Mouse (Mus musculus) hindbrain, embryonic 13.5 days (tissue): ENCODE data around the gene Jmjd1c. TPM values are rescaled to one million over a fixed set of nuclear protein-coding genes. Genes with fewer than 3 reads are reported as not detected.
A peak's percentile ranks its signal among the peaks of the same experiment; 100 is the strongest.

Source experiments
- ATAC-seq: fragments of 200-750 bp; cut with Nextera tagmentation; 2 replicates; pipeline ENCODE4 v1.8.0; 2017; ENCODE audit warnings: moderate TSS enrichment; ENCODE audit not compliant: low FRiP score
- H3K27ac ChIP-seq: fragments of 300-500 bp; sonication (generic); 2 replicates; pipeline ENCODE4 v1.5.1; 2015; ENCODE audit warnings: inconsistent platforms, mild to moderate bottlenecking, moderate library complexity
- H3K27me3 ChIP-seq: fragments of 300-500 bp; sonication (generic); 2 replicates; pipeline ENCODE4 v1.6.1; 2015; ENCODE audit warnings: mild to moderate bottlenecking, inconsistent platforms
- H3K36me3 ChIP-seq: fragments of 300-500 bp; sonication (generic); 2 replicates; pipeline ENCODE4 v1.6.1; 2015; ENCODE audit warnings: mild to moderate bottlenecking, inconsistent platforms
- H3K4me1 ChIP-seq: fragments of 300-500 bp; sonication (generic); replicated peaks from 2 replicates; pipeline ENCODE4 v1.6.1; 2015; ENCODE audit warnings: inconsistent platforms
- H3K4me2 ChIP-seq: fragments of 300-500 bp; sonication (generic); 2 replicates; pipeline ENCODE4 v1.6.1; 2015; ENCODE audit warnings: inconsistent platforms, mild to moderate bottlenecking, moderate library complexity
- H3K4me3 ChIP-seq: fragments of 300-500 bp; sonication (generic); 2 replicates; pipeline ENCODE4 v1.5.1; 2015; ENCODE audit warnings: mild to moderate bottlenecking, inconsistent platforms
- H3K9ac ChIP-seq: fragments of 300-500 bp; sonication (generic); 2 replicates; pipeline ENCODE4 v1.6.1; 2015; ENCODE audit warnings: mild to moderate bottlenecking, inconsistent platforms
- H3K9me3 ChIP-seq: fragments of 300-500 bp; sonication (generic); 2 replicates; pipeline ENCODE4 v1.6.1; 2016; ENCODE audit warnings: inconsistent platforms
- WGBS: fragments of 180-500 bp; shearing (Covaris S2); methylation state at CpG from one replicate; pipeline ENCODE4 v1.1.7; 2015; 5-methylcytosine and 5-hydroxymethylcytosine counted together
- polyA plus RNA-seq: library from polyadenylated mRNA; unstranded; fragments of >200 nt; fragmentation: Nextera tagmentation; extraction: Ambion mirVana; gene quantifications from 2 replicates; pipeline ENCODE4 v1.2.1, GENCODE M21; 2015

The Jmjd1c gene
- polyA plus RNA-seq, 1 experiment from 2014 or later, result 50.3 TPM

DNA sequence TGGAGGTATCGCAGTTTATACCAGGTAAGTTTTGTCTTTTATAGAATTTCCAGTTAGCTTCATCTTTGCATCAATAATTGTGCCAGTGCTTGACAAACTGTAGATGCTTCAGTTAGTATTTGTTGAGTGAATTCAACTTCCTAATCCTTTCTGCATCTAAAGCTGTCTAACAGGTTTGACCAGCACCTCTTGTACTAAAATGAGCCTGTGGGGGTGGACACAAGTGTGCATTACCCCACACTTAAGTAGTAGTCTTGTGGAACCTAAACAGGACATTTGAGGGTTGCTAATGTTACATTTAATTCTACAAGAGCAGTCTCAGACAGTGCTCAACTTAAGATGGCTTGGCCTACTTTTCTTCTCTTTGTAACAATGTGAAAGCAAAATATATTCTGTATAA, 78.1 kb downstream of the Jmjd1c start:
- Histone ChIP-seq H3K36me3 (no peaks in the 10 kb centered on the region), H3K4me1 (no peaks in the 10 kb centered on the region), H3K27me3 (no peaks in the 10 kb centered on the region), H3K9me3 (no peaks in the 10 kb centered on the region), H3K27ac (no peak overlapping the region), H3K4me2 (no peak overlapping the region), H3K9ac (no peak overlapping the region), H3K4me3 (no peak overlapping the region)
- WGBS, result 93% methylated on average over 1 of the region's 1 CpGs
- ATAC-seq, result no peak

GRCm38 (mm10) chr10:67176031-67176430, 80.1 kb downstream of the Jmjd1c start:
- Histone ChIP-seq H3K27me3 (no peaks in the 10 kb centered on the region), H3K9ac (no peak overlapping the region), H3K4me1 (no peaks in the 10 kb centered on the region; the same call in 1 of the 2 replicates), H3K9me3 (no peaks in the 10 kb centered on the region), H3K4me3 (no peak overlapping the region), H3K27ac (no peak overlapping the region), H3K36me3 (no peaks in the 10 kb centered on the region), H3K4me2 (no peak overlapping the region)
- no peak for ATAC-seq
- 85% methylated on average over 7 of the region's 7 CpGs for WGBS

DNA sequence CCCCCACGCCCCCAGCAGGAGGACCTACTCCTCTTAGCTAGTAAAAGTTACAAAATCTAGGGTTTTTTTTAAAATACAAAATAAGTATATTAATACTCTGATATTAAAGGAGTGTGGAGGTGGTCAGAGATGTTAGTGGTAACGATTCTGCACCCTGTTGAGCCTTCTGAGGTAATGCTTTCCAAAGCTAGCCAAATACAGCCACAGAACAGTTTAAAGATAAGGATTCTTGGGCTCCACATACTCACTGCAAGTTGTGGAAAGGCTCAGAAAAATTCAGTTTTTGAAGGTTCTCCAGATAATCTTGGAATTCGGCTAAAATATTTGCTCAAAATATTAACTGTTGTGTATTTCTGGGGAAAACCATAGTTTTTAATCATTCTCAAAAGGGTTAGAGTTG, 81.0 kb downstream of the Jmjd1c start:
- no peak for ATAC-seq
- Histone ChIP-seq H3K9me3 (no peaks in the 10 kb centered on the region), H3K27ac (no peak overlapping the region), H3K36me3 (no peaks in the 10 kb centered on the region), H3K27me3 (no peaks in the 10 kb centered on the region), H3K4me3 (no peak overlapping the region), H3K9ac (no peak overlapping the region), H3K4me2 (no peak overlapping the region), H3K4me1 (no peaks in the 10 kb centered on the region; the same call in 1 of the 2 replicates)
- 84% methylated on average over 3 of the region's 3 CpGs for WGBS

DNA sequence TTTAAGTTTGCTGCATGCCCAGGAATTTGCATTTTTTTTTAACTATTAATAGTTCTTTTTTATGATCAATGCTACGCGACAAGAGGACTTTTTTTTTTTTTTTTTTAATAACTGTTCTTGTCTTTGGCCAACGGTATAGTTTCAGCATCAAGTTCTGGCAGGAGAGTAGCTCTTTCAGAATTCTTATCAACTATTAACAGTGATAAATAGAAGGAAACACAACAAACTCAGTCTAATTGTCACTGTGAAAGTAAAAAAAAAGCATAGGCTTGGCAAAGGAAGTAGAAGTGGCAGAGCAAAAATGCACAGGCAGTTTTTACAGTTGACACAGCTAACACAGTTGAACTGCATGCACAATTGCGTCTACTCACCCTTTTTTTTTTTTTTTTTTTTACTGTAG, 81.5 kb downstream of the Jmjd1c start:
- ATAC-seq, result no peak
- no peaks in the 10 kb centered on the region for H3K9me3 ChIP-seq
- 91% methylated on average over 4 of the region's 4 CpGs for WGBS
- no peaks in the 10 kb centered on the region; the same call in 1 of the 2 replicates for H3K4me1 ChIP-seq
- no peak overlapping the region for H3K9ac ChIP-seq
- no peak overlapping the region for H3K4me2 ChIP-seq
- no peaks in the 10 kb centered on the region for H3K36me3 ChIP-seq
- H3K27ac ChIP-seq, result no peak overlapping the region
- H3K4me3 ChIP-seq, result no peak overlapping the region
- no peaks in the 10 kb centered on the region for H3K27me3 ChIP-seq

- no peaks in the 10 kb centered on the region for H3K9me3 ChIP-seq
- no peak overlapping the region for H3K4me3 ChIP-seq
- H3K36me3 ChIP-seq, result no peaks in the 10 kb centered on the region
- no peaks in the 10 kb centered on the region for H3K27me3 ChIP-seq
- peaks cover 12% of the 10 kb centered on the region for H3K4me1 ChIP-seq
- H3K9ac ChIP-seq, result no peak overlapping the region
- no peak overlapping the region for H3K4me2 ChIP-seq
- WGBS, result 95% methylated on average over 8 of the region's 8 CpGs
- ATAC-seq, result no peak
- H3K27ac ChIP-seq, result no peak overlapping the region
Measured at GRCm38 (mm10) chr10:67180021-67180420, 84.1 kb downstream of the Jmjd1c start.

GRCm38 (mm10) chr10:67180799-67181198, 84.9 kb downstream of the Jmjd1c start:
- Histone ChIP-seq H3K36me3 (no peaks in the 10 kb centered on the region), H3K4me2 (no peak overlapping the region), H3K27ac (no peak overlapping the region), H3K9me3 (no peaks in the 10 kb centered on the region), H3K4me3 (no peak overlapping the region), H3K27me3 (no peaks in the 10 kb centered on the region), H3K9ac (no peak overlapping the region), H3K4me1 (peaks cover 15% of the 10 kb centered on the region)
- WGBS, result 77% methylated on average over 5 of the region's 5 CpGs
- no peak for ATAC-seq

DNA sequence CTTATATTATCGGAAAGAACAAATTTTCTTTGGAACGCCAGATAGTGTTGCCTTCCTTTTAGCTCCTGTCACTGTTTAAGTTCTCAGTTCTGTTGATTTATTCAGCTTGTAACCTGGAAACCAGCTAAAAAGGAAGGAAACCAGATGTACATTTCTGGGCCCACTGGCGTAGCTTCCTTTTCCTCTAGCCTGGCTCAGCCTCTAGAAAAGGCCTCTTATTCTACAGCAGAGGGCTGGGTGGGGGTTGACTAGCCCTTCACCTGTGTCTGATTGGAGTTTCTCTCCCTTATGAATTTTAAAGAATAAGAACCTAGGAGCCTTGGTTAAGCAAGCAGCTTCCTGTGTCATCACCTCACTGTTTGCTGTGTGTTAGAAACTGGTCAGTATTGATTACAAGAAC, 86.7 kb downstream of the Jmjd1c start:
- no peak overlapping the region for H3K27ac ChIP-seq
- no peaks in the 10 kb centered on the region for H3K27me3 ChIP-seq
- H3K9me3 ChIP-seq, result no peaks in the 10 kb centered on the region
- H3K36me3 ChIP-seq, result no peaks in the 10 kb centered on the region
- no peak for ATAC-seq
- no peak overlapping the region for H3K9ac ChIP-seq
- 68% methylated on average over 3 of the region's 3 CpGs for WGBS
- no peak overlapping the region for H3K4me2 ChIP-seq
- H3K4me1 ChIP-seq, result peaks cover 24% of the 10 kb centered on the region
- H3K4me3 ChIP-seq, result no peak overlapping the region

- H3K4me1 ChIP-seq, result peaks cover 28% of the 10 kb centered on the region
- no peaks in the 10 kb centered on the region for H3K36me3 ChIP-seq
- no peak overlapping the region for H3K9ac ChIP-seq
- H3K27ac ChIP-seq, result no peak overlapping the region
- H3K9me3 ChIP-seq, result no peaks in the 10 kb centered on the region
- no peak overlapping the region for H3K4me3 ChIP-seq
- 84% methylated on average over 1 of the region's 1 CpGs for WGBS
- no peak overlapping the region for H3K4me2 ChIP-seq
- no peak for ATAC-seq
- H3K27me3 ChIP-seq, result no peaks in the 10 kb centered on the region
Measured at GRCm38 (mm10) chr10:67183086-67183485, 87.2 kb downstream of the Jmjd1c start.

GRCm38 (mm10) chr10:67184441-67185070, 88.6 kb downstream of the Jmjd1c start:
- Histone ChIP-seq H3K9me3 (no peaks in the 10 kb centered on the region), H3K36me3 (no peaks in the 10 kb centered on the region), H3K27ac (0 out of 2 replicates have a peak overlapping the region, but pooled peaks have one; percentile 8), H3K4me2 (no peak overlapping the region), H3K4me3 (no peak overlapping the region), H3K27me3 (no peaks in the 10 kb centered on the region), H3K4me1 (peaks cover 34% of the 10 kb centered on the region), H3K9ac (no peak overlapping the region)
- WGBS, result 43% methylated on average over 3 of the region's 3 CpGs
- ATAC-seq, result no peak

GRCm38 (mm10) chr10:67185491-67186081, 89.7 kb downstream of the Jmjd1c start:
- WGBS, result under 1% methylated on average over 23 of the region's 23 CpGs
- Histone ChIP-seq H3K36me3 (peaks cover 2% of the 10 kb centered on the region; the same call in 1 of the 2 replicates), H3K9me3 (no peaks in the 10 kb centered on the region), H3K27me3 (no peaks in the 10 kb centered on the region), H3K9ac (peak overlapping the region; percentile 82), H3K27ac (peak overlapping the region; percentile 95), H3K4me1 (peaks cover 34% of the 10 kb centered on the region), H3K4me2 (peak overlapping the region; percentile 65), H3K4me3 (peak overlapping the region; percentile 48)
- peak; percentile 90 for ATAC-seq

GRCm38 (mm10) chr10:67186489-67186888, 90.6 kb downstream of the Jmjd1c start:
- peak overlapping the region; percentile 48 for H3K4me3 ChIP-seq
- H3K9ac ChIP-seq, result peak overlapping the region; percentile 65
- peak overlapping the region; percentile 95 for H3K27ac ChIP-seq
- H3K4me2 ChIP-seq, result peak overlapping the region; percentile 65
- ATAC-seq, result no peak
- H3K36me3 ChIP-seq, result peaks cover 2% of the 10 kb centered on the region; the same call in 1 of the 2 replicates
- H3K27me3 ChIP-seq, result no peaks in the 10 kb centered on the region
- H3K9me3 ChIP-seq, result no peaks in the 10 kb centered on the region
- H3K4me1 ChIP-seq, result peaks cover 34% of the 10 kb centered on the region

DNA sequence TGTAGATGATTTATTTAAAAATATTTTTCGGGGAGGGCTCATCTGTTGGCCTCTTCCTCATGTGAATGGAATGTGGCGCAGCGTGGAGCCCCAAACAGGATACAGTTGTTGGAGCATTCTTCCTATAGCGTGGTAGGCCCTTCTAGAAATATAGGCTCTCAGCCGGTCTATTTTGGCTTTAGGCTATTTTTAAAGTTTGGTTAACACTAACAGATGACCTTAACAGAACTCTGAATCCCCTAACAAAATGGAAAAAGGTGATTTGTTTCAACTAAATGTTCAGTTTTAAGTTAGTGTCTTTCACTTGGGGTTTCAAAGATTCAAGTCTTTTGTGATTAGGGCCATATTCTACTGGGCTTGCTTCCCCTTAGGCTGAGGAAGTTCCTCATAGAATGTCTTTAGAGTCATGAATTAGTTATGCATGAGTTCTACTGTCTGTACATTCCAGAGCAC, 91.1 kb downstream of the Jmjd1c start:
- Histone ChIP-seq H3K4me2 (peak overlapping the region; percentile 65), H3K4me3 (peak overlapping the region; percentile 48), H3K27me3 (no peaks in the 10 kb centered on the region), H3K9ac (peak overlapping the region; percentile 61; the same call in 1 of the 2 replicates), H3K9me3 (no peaks in the 10 kb centered on the region), H3K27ac (peak overlapping the region; percentile 64), H3K36me3 (peaks cover 2% of the 10 kb centered on the region; the same call in 1 of the 2 replicates), H3K4me1 (peaks cover 34% of the 10 kb centered on the region)
- ATAC-seq, result no peak
- 12% methylated on average over 5 of the region's 5 CpGs for WGBS

DNA sequence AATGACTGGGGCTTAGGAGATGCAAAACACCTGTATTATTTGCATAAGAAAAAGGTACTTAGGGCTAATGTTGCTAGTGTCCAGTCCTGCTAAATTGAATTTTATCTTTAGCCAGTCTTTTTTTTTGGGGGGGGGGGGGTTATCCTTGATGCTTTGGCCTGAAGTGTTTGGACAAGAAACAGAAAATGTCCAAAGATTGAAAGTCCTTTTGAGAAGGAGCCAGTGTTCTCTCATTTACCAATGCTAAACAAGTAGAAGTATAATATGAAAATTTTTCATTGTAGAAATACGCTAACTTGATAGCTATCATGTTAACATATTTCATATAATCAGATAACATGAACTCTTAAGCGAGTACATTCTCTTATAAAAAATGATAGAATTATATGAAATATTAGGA, 92.0 kb downstream of the Jmjd1c start:
- Histone ChIP-seq H3K4me3 (peak overlapping the region; percentile 11), H3K36me3 (peaks cover 6% of the 10 kb centered on the region), H3K27me3 (no peaks in the 10 kb centered on the region), H3K27ac (no peak overlapping the region), H3K4me1 (peaks cover 28% of the 10 kb centered on the region), H3K4me2 (peak overlapping the region; percentile 65), H3K9ac (no peak overlapping the region), H3K9me3 (no peaks in the 10 kb centered on the region)
- ATAC-seq, result no peak
- 89% methylated on average over 2 of the region's 2 CpGs for WGBS
